Mouse (Mus musculus) lung, adult 2 months (tissue): ENCODE results near the gene Vasn. TPM values are rescaled to one million over a fixed set of nuclear protein-coding genes. Genes with fewer than 3 reads are reported as not detected.

ENCODE experiments used
- DNase-seq: peaks from one replicate; pipeline ENCODE4 v3.0.0; 2022
- H3K4me1 ChIP-seq: fragments of 200-500 bp; 2 replicates; pipeline ENCODE4 v1.6.1; 2011; ENCODE audit warnings: low read length; ENCODE audit not compliant: control insufficient read depth, insufficient read depth
- H3K4me3 ChIP-seq: fragments of 200-500 bp; replicated peaks from 2 replicates; pipeline ENCODE3; 2011; ENCODE audit warnings: low read depth, mild to moderate bottlenecking, control low read depth, low read length; ENCODE audit errors: extremely low read depth
- CTCF ChIP-seq: fragments of 200-500 bp; IDR thresholded peaks from 2 replicates; pipeline ENCODE4 v1.5.1; 2011; ENCODE audit warnings: mild to moderate bottlenecking, low read length, control low read depth; ENCODE audit not compliant: insufficient read depth
- POLR2A ChIP-seq: fragments of 200-500 bp; IDR thresholded peaks from 2 replicates; pipeline ENCODE4 v1.6.1; 2011; ENCODE audit warnings: low read depth, mild to moderate bottlenecking, control low read depth, low read length, borderline replicate concordance; ENCODE audit errors: extremely low read depth
- WGBS: fragments of 180-500 bp; shearing (Covaris S2); methylation state at CpG from one replicate; pipeline ENCODE4 v1.1.7; 2018; 5-methylcytosine and 5-hydroxymethylcytosine counted together
- polyA plus RNA-seq: library from polyadenylated mRNA; depleted of rRNA; stranded (reverse); fragments of >200 nt; gene quantifications from 2 replicates; pipeline ENCODE4 v1.2.3, GENCODE M21; 2012

The Vasn gene
- polyA plus RNA-seq, 1 experiment, result 86.4 TPM

- DNase-seq, result no peak
- Histone ChIP-seq H3K4me1 (peaks cover 3% of the 10 kb centered on the region; the same call in 1 of the 2 replicates), H3K4me3 (no peak overlapping the region)
- 47% methylated on average over 11 of the region's 11 CpGs for WGBS
- TF ChIP-seq CTCF (no peak), POLR2A (no peak)
Measured at GRCm38 (mm10) chr16:4655764-4656570, 16.2 kb downstream of the Vasn start.

GRCm38 (mm10) chr16:4656571-4657081 lies 16.9 kb downstream of the Vasn start:
- WGBS, result 72% methylated on average over 9 of the region's 9 CpGs
- no peak for TF ChIP-seq CTCF
- no peak for TF ChIP-seq POLR2A
- H3K4me1 ChIP-seq, result no peaks in the 10 kb centered on the region
- H3K4me3 ChIP-seq, result no peak overlapping the region
- DNase-seq, result no peak

- Histone ChIP-seq H3K4me1 (no peaks in the 10 kb centered on the region), H3K4me3 (no peak overlapping the region)
- no peak for TF ChIP-seq POLR2A
- no peak for TF ChIP-seq CTCF
- DNase-seq, result no peak
- WGBS, result 42% methylated on average over 11 of the region's 11 CpGs
Measured at GRCm38 (mm10) chr16:4658781-4659245, 19.1 kb downstream of the Vasn start.

GRCm38 (mm10) chr16:4659326-4659725 lies 19.6 kb downstream of the Vasn start:
- 50% methylated on average over 2 of the region's 2 CpGs for WGBS
- DNase-seq, result no peak
- no peaks in the 10 kb centered on the region for H3K4me1 ChIP-seq
- TF ChIP-seq POLR2A (no peak), CTCF (no peak)
- no peak overlapping the region for H3K4me3 ChIP-seq

GRCm38 (mm10) chr16:4661605-4662004 lies 21.9 kb downstream of the Vasn start:
- Histone ChIP-seq H3K4me3 (no peak overlapping the region), H3K4me1 (no peaks in the 10 kb centered on the region)
- no peak for DNase-seq
- TF ChIP-seq POLR2A (no peak), CTCF (no peak)
- WGBS, result 89% methylated on average over 2 of the region's 2 CpGs

- H3K4me3 ChIP-seq, result no peak overlapping the region
- WGBS, result 88% methylated on average over 2 of the region's 2 CpGs
- no peaks in the 10 kb centered on the region for H3K4me1 ChIP-seq
- TF ChIP-seq POLR2A (no peak), CTCF (no peak)
- no peak for DNase-seq
Measured at GRCm38 (mm10) chr16:4663806-4664205, 24.1 kb downstream of the Vasn start.

- Histone ChIP-seq H3K4me1 (no peaks in the 10 kb centered on the region), H3K4me3 (no peak overlapping the region)
- TF ChIP-seq POLR2A (no peak), CTCF (no peak)
- no peak for DNase-seq
- WGBS, result 77% methylated on average over 2 of the region's 2 CpGs
Measured at GRCm38 (mm10) chr16:4665726-4666125, 26.0 kb downstream of the Vasn start.

- DNase-seq, result peak; percentile 80
- TF ChIP-seq CTCF (peak; percentile 96), POLR2A (no peak)
- no peak overlapping the region for H3K4me3 ChIP-seq
- H3K4me1 ChIP-seq, result no peaks in the 10 kb centered on the region
- 43% methylated on average over 3 of the region's 3 CpGs for WGBS
Measured at GRCm38 (mm10) chr16:4667190-4667808, 27.6 kb downstream of the Vasn start.

- WGBS, result 66% methylated on average over 5 of the region's 5 CpGs
- no peak for DNase-seq
- Histone ChIP-seq H3K4me1 (no peaks in the 10 kb centered on the region), H3K4me3 (no peak overlapping the region)
- TF ChIP-seq POLR2A, result no peak
- TF ChIP-seq CTCF, result no peak
Measured at GRCm38 (mm10) chr16:4670317-4670716, 30.6 kb downstream of the Vasn start.

- 44% methylated on average over 4 of the region's 4 CpGs for WGBS
- no peak overlapping the region for H3K4me3 ChIP-seq
- H3K4me1 ChIP-seq, result peaks cover 4% of the 10 kb centered on the region
- no peak for TF ChIP-seq POLR2A
- TF ChIP-seq CTCF, result no peak
- no peak for DNase-seq
Measured at GRCm38 (mm10) chr16:4674091-4674490, 34.4 kb downstream of the Vasn start.
